Mouse (Mus musculus) forelimb bud, embryonic 11.5 days (tissue): Measurements from ENCODE around the gene S100a3.

ENCODE experiments used
- DNase-seq: peaks from one replicate; pipeline ENCODE4 v3.0.0-alpha.2; 2012; ENCODE audit warnings: low read depth, low spot score

Gene S100a3

GRCm38 (mm10) chr3:90625496-90625895 is 65.1 kb downstream of the S100a3 start:
- DNase-seq: no peak

GRCm38 (mm10) chr3:90626266-90627021 is 66.1 kb downstream of the S100a3 start:
- DNase-seq: no peak

- no peak for DNase-seq
These were observed 67.0 kb downstream of the S100a3 start for GRCm38 (mm10) chr3:90627366-90627765.

DNA sequence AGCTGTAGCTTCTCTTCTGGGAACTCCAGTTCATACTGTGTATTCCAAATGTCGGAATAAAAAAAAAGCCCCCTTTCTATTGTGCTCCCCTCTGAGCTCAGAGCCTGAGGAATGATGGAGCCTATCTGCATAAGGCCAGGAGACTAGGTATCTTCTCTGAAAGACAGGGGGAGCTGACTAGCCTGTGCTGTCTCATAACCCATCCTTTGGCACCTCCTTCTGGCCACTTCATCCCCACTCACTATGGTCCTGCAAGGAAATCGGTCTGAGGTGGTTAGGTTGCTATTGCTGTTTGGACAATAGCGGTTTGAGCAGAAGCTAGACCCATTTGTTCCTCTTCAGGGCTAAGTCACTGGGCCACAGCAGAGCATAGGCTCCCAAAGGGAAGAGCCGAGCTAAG is 67.4 kb downstream of the S100a3 start:
- DNase-seq: no peak

DNA sequence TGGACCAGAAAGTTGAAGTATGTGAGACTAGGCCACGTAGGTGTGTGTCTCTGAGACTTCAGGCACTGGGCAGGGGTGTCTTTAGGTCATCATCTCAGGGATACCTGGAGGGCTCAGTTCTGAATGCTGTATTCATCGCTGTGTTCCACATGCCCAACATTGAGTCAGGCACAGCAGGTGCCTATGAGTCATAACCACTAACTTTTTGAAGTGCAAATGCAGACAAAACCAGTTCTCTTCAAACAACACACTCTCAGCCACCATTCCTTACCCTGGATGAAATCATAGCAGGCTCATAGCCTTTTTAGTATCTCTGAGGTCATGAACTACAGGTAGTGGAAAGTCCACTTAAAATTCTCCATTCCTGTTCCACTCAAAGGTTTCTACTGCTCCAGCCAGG is 68.9 kb downstream of the S100a3 start:
- DNase-seq: no peak

DNA sequence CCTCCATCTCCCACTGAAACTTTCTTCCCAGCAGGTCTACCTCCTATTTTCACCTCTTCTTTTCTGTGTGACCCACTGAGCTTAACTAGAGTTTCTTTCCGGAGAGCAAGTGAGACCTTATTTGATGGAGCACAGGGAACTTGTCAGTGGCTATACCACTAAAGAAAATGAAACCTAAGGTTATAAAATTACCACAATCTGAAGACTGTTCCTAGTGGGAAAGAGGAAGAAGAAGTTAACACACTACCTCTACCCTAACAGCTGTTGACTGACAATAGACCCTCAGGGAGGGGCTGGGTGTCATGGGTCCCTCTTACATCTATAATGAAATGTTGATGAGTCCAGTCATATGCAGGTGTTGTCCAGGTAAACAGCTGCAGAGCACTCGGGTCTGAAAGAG is 71.6 kb downstream of the S100a3 start:
- no peak for DNase-seq

DNA sequence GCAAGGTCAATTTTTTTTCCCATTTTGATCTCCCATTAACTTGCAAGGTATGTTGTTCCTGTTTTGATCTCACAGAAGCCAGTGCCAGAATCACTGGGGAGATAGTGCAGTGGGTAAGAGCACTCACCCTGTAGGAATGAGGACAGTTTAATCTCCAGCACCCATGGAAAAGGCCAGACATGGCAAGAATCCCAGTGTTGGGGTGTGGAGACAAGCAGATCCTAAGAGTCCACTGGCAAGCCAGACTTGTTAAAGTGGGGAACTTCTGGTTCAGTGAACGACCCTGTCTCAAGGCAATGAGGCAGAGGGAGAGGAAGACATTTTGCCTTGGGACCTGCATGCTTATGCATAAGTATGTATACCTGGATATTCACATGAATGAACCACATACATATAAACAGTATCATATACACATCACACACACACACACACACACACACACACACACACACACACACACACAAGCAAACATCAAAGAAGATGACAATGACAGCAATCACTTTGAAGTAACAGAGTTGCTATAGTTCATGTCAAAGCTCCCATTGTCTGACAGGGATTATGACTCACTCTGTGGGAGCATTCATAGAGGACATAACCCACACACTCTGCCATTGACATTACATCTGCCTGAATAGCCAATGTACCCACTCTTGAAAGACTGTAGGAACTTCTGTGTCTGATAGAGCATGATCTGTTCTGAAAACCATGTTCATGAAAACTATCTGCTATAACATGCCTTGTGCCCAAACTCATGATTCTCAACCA is 78.3 kb downstream of the S100a3 start:
- no peak for DNase-seq

GRCm38 (mm10) chr3:90639511-90640154 is 79.3 kb downstream of the S100a3 start:
- DNase-seq: no peak

- no peak for DNase-seq
These were observed 80.6 kb downstream of the S100a3 start for GRCm38 (mm10) chr3:90640981-90641380.

DNA sequence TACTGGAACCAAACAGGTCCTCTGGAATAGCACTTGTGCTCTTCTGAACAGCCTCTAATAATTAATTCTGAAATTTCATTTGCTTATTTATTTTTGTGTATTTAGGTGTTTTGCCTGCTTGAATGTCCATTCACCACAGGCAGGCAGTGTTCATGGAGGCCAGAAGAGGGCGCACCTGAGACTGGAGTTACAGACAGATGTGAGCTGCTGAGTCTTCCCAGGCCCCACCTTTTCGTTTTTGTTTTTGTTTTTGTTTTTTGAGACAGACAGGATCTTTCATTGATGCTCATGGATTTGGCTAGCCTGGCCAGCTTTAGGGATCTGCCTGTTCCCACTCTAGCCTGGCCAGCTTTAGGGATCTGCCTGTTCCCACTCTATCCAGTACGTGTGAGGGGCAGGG is 83.8 kb downstream of the S100a3 start:
- no peak for DNase-seq

- DNase-seq: no peak
These were observed 86.9 kb downstream of the S100a3 start for GRCm38 (mm10) chr3:90647291-90647690.

GRCm38 (mm10) chr3:90648981-90649380 is 88.6 kb downstream of the S100a3 start:
- no peak for DNase-seq

DNA sequence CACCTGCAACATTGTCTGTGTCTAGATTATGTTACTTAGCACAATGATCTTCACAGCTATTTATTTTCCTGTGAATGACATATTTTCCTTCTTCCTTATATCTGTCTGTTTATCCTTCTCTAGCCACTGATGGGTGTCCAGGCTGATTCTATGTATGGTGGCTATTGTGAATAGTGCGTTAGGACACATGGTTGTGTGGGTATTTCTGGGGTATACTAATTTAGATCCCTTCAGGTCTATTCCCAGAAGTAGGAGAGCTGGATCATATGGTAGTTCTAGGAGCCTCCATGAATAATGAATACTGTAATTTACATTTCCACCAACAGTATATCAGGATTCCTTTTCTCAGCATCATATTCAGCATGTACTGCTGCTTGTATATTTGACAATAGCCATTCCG is 89.5 kb downstream of the S100a3 start:
- DNase-seq: no peak
